Mouse (Mus musculus) ovary, postnatal 10 days (tissue): ENCODE measurements around the gene Olfr1480.

Source experiments
- DNase-seq: peaks from one replicate; pipeline ENCODE4 v3.0.0; 2022; ENCODE audit warnings: low spot score

Olfr1480 gene

GRCm38 (mm10) chr19:13527613-13528012, at the start of gene Olfr1480:
Gene Olfr1480, plus strand, starts transcription at chr19:13527913.
- no peak for DNase-seq

DNA sequence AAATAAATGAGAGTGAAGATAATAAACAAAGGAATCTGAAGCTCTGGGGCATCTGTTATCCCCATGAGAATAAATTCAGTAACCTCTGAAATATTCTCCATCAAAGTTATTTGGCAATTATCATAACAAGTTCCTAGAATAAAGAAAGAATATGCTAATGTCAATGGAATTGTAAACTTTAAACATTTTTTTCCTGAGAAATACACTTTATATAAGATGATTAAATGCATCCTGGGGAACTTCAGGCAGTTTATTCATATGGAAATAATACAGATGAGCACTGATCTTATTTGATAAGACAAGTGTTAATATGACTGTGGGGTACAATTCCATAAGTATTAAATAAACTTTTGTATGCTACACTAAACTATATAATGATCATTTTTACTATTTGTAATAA, 47.6 kb upstream of the Olfr1480 start, which contains the start of gene Olfr1475:
TSS of gene Olfr1475 (minus strand) at position 101 of the 400 bp plus-strand sequence.
- DNase-seq, result no peak

- no peak for DNase-seq
These were observed 27.5 kb upstream of the Olfr1480 start, which contains the start of gene Olfr1477 for GRCm38 (mm10) chr19:13500246-13500645. Gene Olfr1477, plus strand, starts transcription at chr19:13500546.
